Mouse (Mus musculus) small intestine, adult 2 months (tissue): ENCODE measurements at regions not wholly inside any gene's neighbourhood (a gene's known extent, or its start where the extent isn't known, plus 50 kb on each side); places are given as distances from the start of the nearest gene placed in this dataset.

ENCODE experiments used
- CTCF ChIP-seq: fragments of 200-500 bp; IDR thresholded peaks from 2 replicates; pipeline ENCODE4 v1.5.1; 2012; ENCODE audit warnings: low read depth, mild to moderate bottlenecking, control low read depth, inconsistent platforms, low read length, moderate library complexity, mixed read lengths; ENCODE audit not compliant: insufficient replicate concordance, insufficient read length; ENCODE audit errors: extremely low read depth
- POLR2A ChIP-seq: fragments of 200-500 bp; IDR thresholded peaks from 2 replicates; pipeline ENCODE4 v1.6.1; 2012; ENCODE audit warnings: low read depth, mild to moderate bottlenecking, control low read depth, inconsistent platforms, low read length, moderate library complexity

DNA sequence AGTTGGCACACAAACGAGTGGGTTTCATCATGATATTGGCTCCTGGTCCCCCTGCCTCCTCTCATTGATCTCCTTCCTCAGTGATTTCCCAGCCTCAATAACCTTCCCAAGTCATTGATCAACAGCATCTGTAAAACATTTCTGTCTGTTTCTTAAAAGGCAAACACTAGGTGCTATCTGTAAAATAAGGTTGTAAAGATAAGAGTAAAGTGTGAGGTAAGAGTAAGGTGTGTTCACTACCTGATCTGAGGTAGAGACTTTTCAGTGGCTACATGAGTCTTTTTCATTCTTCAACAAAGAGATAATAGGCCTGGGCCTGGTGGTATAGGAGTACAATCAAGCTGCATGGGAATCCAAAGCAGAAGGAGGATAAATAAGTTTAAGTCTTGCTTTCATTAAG is 55.7 kb downstream of the Plk2 start:
- TF ChIP-seq CTCF (no peak), POLR2A (no peak)
